Mouse (Mus musculus) kidney, adult 2 months (tissue): ENCODE results near the gene Kcnd2.

Experiments used
- CTCF ChIP-seq: fragments of 200-500 bp; conservative IDR thresholded peaks from 2 replicates; pipeline ENCODE4 v1.5.1; 2011; ENCODE audit warnings: low read depth, mild to moderate bottlenecking, control low read depth, low read length, moderate library complexity, mixed read lengths; ENCODE audit not compliant: insufficient read depth, insufficient read length
- POLR2A ChIP-seq: fragments of 200-500 bp; IDR thresholded peaks from one replicate; pipeline ENCODE4 v1.6.1; 2011; ENCODE audit warnings: low read depth, low read length, control low read depth

DNA sequence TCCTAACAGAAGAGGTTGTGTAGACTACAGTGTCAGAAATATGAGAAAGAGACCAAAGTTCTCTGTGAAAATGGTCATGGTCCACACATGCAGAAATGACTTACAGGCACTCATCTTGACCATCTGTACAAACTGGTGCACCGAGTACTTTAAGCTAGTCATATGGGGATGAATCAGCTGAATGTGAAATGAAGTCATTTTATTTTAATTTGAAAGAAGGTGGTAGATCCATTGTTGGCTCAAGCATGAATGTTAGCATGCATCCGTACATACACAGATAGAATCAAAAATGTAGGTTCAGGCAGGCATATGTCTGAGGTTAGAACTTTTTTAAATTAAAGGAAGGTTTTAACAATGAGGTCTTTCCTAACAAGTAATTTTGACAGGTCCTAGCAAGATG lies 273.2 kb downstream of the Kcnd2 start:
- no peak for TF ChIP-seq POLR2A
- TF ChIP-seq CTCF, result no peak
